ENCODE assay signal across 8 mouse cellular contexts in genomic region chr15:101240799-101241204, GRCm38 (mm10). TPM values are rescaled to one million over a fixed set of nuclear protein-coding genes. Genes with fewer than 3 reads are reported as not detected.
A peak's percentile ranks its signal among the peaks of the same experiment; 100 is the strongest.
DNase-seq lines count a peak whose midpoint lies in the region; ATAC-seq and TF ChIP-seq lines count a peak whose summit lies in the region.

No protein-coding gene starts in this region.

- peaks cover 23% of the 10 kb centered on the region for H3K4me1 ChIP-seq in embryonic facial prominence, embryonic 12.5 days
- H3K4me1 ChIP-seq in limb, embryonic 14.5 days (ENCODE audit: control insufficient read depth, insufficient read depth, low read length), result peaks cover 14% of the 10 kb centered on the region
- H3K4me1 ChIP-seq in midbrain, embryonic 16.5 days (ENCODE audit: control insufficient read depth, insufficient read depth, low read length), result peaks cover 6% of the 10 kb centered on the region; the same call in 1 of the 2 replicates

- DNase-seq in 3134 (ENCODE audit: extremely low read depth, insufficient read length, low spot score), result peak; percentile 82
- peak; percentile 88 for DNase-seq in adrenal gland, postnatal 14 days
- DNase-seq in heart, adult 8-10 months (ENCODE audit: low spot score), result peak; percentile 92
- DNase-seq in kidney, adult 9 months, result peak; percentile 92
- peak; percentile 87 for DNase-seq in limb, embryonic 14.5 days (ENCODE audit: low spot score)
- DNase-seq in spleen, postnatal 36 days (ENCODE audit: low spot score in 2 of 2), result peak; percentile 75 to 81

- WGBS in embryonic facial prominence, embryonic 12.5 days, result 6% methylated on average over 10 of the region's 10 CpGs
- WGBS in limb, embryonic 14.5 days, result 11% methylated on average over 10 of the region's 10 CpGs
- 11% methylated on average over 10 of the region's 10 CpGs for WGBS in midbrain, embryonic 16.5 days

- no peaks in the 10 kb centered on the region for H3K27me3 ChIP-seq in embryonic facial prominence, embryonic 12.5 days
- no peaks in the 10 kb centered on the region for H3K27me3 ChIP-seq in limb, embryonic 14.5 days (ENCODE audit: control insufficient read depth, insufficient read depth, low read length)
- no peaks in the 10 kb centered on the region for H3K27me3 ChIP-seq in midbrain, embryonic 16.5 days (ENCODE audit: control insufficient read depth, insufficient read depth, low read depth, low read length)

- peak overlapping the region; percentile 36; the same call in 1 of the 2 replicates for H3K4me2 ChIP-seq in embryonic facial prominence, embryonic 12.5 days (replicated peaks)
- peak overlapping the region; percentile 38 for H3K4me2 ChIP-seq in limb, embryonic 14.5 days (replicated peaks; ENCODE audit: low read depth, low read length, severe bottlenecking)
- peak overlapping the region; percentile 48 for H3K4me2 ChIP-seq in midbrain, embryonic 16.5 days (ENCODE audit: low read length)

- TF ChIP-seq POLR2A in limb, embryonic 14.5 days (IDR thresholded peaks at IDR 0.05; ENCODE audit: borderline replicate concordance, extremely low read depth, insufficient read depth, insufficient read length), result no peak

- ATAC-seq in embryonic facial prominence, embryonic 12.5 days (ENCODE audit: insufficient number of reproducible peaks, insufficient read depth, low FRiP score, low TSS enrichment), result peak; percentile 29; the same call in 1 of the 2 replicates
- ATAC-seq in limb, embryonic 14.5 days (ENCODE audit: low FRiP score, low read depth), result peak; percentile 31; the same call in 1 of the 2 replicates
- peak; percentile 53 for ATAC-seq in midbrain, embryonic 16.5 days

- H3K27ac ChIP-seq in embryonic facial prominence, embryonic 12.5 days, result peak overlapping the region; percentile 42; the same call in 1 of the 2 replicates
- H3K27ac ChIP-seq in limb, embryonic 14.5 days (replicated peaks; ENCODE audit: low read depth, low read length), result 0 out of 2 replicates have a peak overlapping the region, but pooled peaks have one; percentile 13
- H3K27ac ChIP-seq in midbrain, embryonic 16.5 days (ENCODE audit: low read length), result no peak overlapping the region

- H3K4me3 ChIP-seq in embryonic facial prominence, embryonic 12.5 days, result 0 out of 2 replicates have a peak overlapping the region, but pooled peaks have one; percentile 8
- H3K4me3 ChIP-seq in limb, embryonic 14.5 days (replicated peaks; ENCODE audit: low read length), result peak overlapping the region; percentile 7; the same call in 1 of the 2 replicates
- H3K4me3 ChIP-seq in midbrain, embryonic 16.5 days (ENCODE audit: low read depth, low read length), result peak overlapping the region; percentile 13

- H3K9ac ChIP-seq in embryonic facial prominence, embryonic 12.5 days, result 0 out of 2 replicates have a peak overlapping the region, but pooled peaks have one; percentile 17
- no peak overlapping the region for H3K9ac ChIP-seq in limb, embryonic 14.5 days (ENCODE audit: low read depth, low read length, severe bottlenecking)
- H3K9ac ChIP-seq in midbrain, embryonic 16.5 days (ENCODE audit: low read depth, low read length), result no peak overlapping the region

- H3K36me3 ChIP-seq in embryonic facial prominence, embryonic 12.5 days, result no peaks in the 10 kb centered on the region
- no peaks in the 10 kb centered on the region for H3K36me3 ChIP-seq in limb, embryonic 14.5 days (ENCODE audit: control insufficient read depth, insufficient read depth, low read length)
- no peaks in the 10 kb centered on the region for H3K36me3 ChIP-seq in midbrain, embryonic 16.5 days (ENCODE audit: control insufficient read depth, insufficient read depth, low read length)

- H3K9me3 ChIP-seq in embryonic facial prominence, embryonic 12.5 days, result no peaks in the 10 kb centered on the region
- no peaks in the 10 kb centered on the region for H3K9me3 ChIP-seq in limb, embryonic 14.5 days (ENCODE audit: control insufficient read depth, low read length)
- no peaks in the 10 kb centered on the region for H3K9me3 ChIP-seq in midbrain, embryonic 16.5 days (replicated peaks; ENCODE audit: control insufficient read depth, low read length, poor library complexity, severe bottlenecking)

RNA-seq across cellular contexts. Expression of gene Nr4a1, which starts 13.3 kb away (rescaled TPM):
- 357 and 680 TPM in 2 replicates for total RNA-seq in adrenal gland, postnatal 14 days (2021)
- polyA plus RNA-seq in embryonic facial prominence, embryonic 12.5 days (2016; fragmentation: Nextera tagmentation; extraction: Ambion mirVana), result 8.2 and 8.7 TPM in 2 replicates
- total RNA-seq in heart, adult 8-10 months (2022), result 10 to 100 TPM in 3 of 4 experiments, 1 to 10 TPM in 1; 7.0 to 23.9 (median 12.6) TPM
- 19.6 and 31.2 TPM in 2 replicates for polyA plus RNA-seq in limb, embryonic 14.5 days (2012; rRNA removed)
- polyA plus RNA-seq in limb, embryonic 14.5 days (2014; fragmentation: Nextera tagmentation; extraction: Ambion mirVana), result 9.9 and 10.5 TPM in 2 replicates
- polyA plus RNA-seq in midbrain, embryonic 16.5 days (2015; fragmentation: Nextera tagmentation; extraction: Ambion mirVana), result 5.0 and 6.4 TPM in 2 replicates

RNA-seq across cellular contexts. Expression of gene Grasp, which starts 16.8 kb away (rescaled TPM):
- 20.7 and 29.7 TPM in 2 replicates for total RNA-seq in adrenal gland, postnatal 14 days (2021)
- 9.5 and 10.7 TPM in 2 replicates for polyA plus RNA-seq in embryonic facial prominence, embryonic 12.5 days (2016; fragmentation: Nextera tagmentation; extraction: Ambion mirVana)
- total RNA-seq in heart, adult 8-10 months (2022), result 10 to 100 TPM in 1 of 4 experiments, 1 to 10 TPM in 3; 7.6 to 10.2 (median 9.5) TPM
- 20.5 and 25.8 TPM in 2 replicates for polyA plus RNA-seq in limb, embryonic 14.5 days (2012; rRNA removed)
- 7.4 and 7.5 TPM in 2 replicates for polyA plus RNA-seq in limb, embryonic 14.5 days (2014; fragmentation: Nextera tagmentation; extraction: Ambion mirVana)
- 0.95 and 1.1 TPM in 2 replicates for polyA plus RNA-seq in midbrain, embryonic 16.5 days (2015; fragmentation: Nextera tagmentation; extraction: Ambion mirVana)

RNA-seq across cellular contexts. Expression of gene Atg101, which starts 43.3 kb away (rescaled TPM):
- 64.4 and 97.1 TPM in 2 replicates for total RNA-seq in adrenal gland, postnatal 14 days (2021)
- polyA plus RNA-seq in embryonic facial prominence, embryonic 12.5 days (2016; fragmentation: Nextera tagmentation; extraction: Ambion mirVana), result 61.7 and 64.5 TPM in 2 replicates
- 10 to 100 TPM; 21.1 to 25.4 (median 21.4) TPM for total RNA-seq in heart, adult 8-10 months (2022)
- 42.9 and 47.2 TPM in 2 replicates for polyA plus RNA-seq in limb, embryonic 14.5 days (2012; rRNA removed)
- 53.3 and 56.0 TPM in 2 replicates for polyA plus RNA-seq in limb, embryonic 14.5 days (2014; fragmentation: Nextera tagmentation; extraction: Ambion mirVana)
- polyA plus RNA-seq in midbrain, embryonic 16.5 days (2015; fragmentation: Nextera tagmentation; extraction: Ambion mirVana), result 74.8 and 79.8 TPM in 2 replicates

RNA-seq across cellular contexts. Expression of gene 6030408B16Rik, which starts 52.2 kb away (rescaled TPM):
- total RNA-seq in adrenal gland, postnatal 14 days (2021), result 2.1 and 2.4 TPM in 2 replicates
- polyA plus RNA-seq in embryonic facial prominence, embryonic 12.5 days (2016; fragmentation: Nextera tagmentation; extraction: Ambion mirVana), result 1.0 and 1.1 TPM in 2 replicates
- total RNA-seq in heart, adult 8-10 months (2022), result 1 to 10 TPM in 3 of 4 experiments, under 1 TPM in 1; 0.54 to 2.1 (median 1.1) TPM
- 1.0 and 2.2 TPM in 2 replicates for polyA plus RNA-seq in limb, embryonic 14.5 days (2012; rRNA removed)
- polyA plus RNA-seq in limb, embryonic 14.5 days (2014; fragmentation: Nextera tagmentation; extraction: Ambion mirVana), result 0.74 and 1.8 TPM in 2 replicates
- 0.19 and 0.26 TPM in 2 replicates for polyA plus RNA-seq in midbrain, embryonic 16.5 days (2015; fragmentation: Nextera tagmentation; extraction: Ambion mirVana)
